8 mouse cellular contexts compared by ENCODE assay signal in the genomic region with DNA sequence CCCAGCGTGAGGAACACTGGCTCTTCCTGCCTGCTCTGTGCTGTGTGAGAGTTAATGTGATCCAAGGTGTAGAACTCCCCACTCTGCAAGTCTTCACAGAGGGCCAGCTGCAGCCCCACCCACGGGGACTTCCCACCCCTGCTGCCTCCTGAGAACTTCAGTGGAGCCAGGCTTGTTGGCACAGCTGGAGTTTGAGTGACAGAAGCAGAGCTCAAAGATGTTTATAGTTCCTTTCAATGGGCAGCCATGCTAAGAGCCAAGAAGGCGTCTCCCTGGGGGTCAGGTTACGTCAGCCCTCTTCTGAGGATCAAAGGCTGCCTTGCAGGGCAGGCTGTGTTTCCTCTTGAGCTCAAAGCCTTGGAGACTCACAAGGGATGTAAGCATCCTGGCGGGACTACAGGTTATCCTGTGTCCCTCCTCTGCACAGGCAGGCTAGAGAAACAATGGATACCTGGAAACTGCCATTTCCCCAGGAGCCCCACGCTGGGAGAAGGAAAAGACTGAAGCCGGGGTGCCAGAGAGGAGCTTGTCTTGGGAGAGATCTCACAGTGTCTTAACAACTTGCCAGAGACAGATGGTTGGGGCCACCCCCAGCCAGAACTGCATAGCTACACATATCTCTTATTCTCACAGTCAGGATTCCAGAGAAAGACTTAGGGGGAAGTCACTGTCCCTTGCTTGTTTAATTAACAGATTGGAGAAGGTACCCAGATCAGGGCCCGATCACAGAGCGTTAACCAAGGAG. TPM values are rescaled to one million over a fixed set of nuclear protein-coding genes. Genes with fewer than 3 reads are reported as not detected.
A peak's percentile ranks its signal among the peaks of the same experiment; 100 is the strongest.
DNase-seq lines count a peak whose midpoint lies in the region; ATAC-seq lines count a peak whose summit lies in the region.

No protein-coding gene starts in this region.

- H3K27ac ChIP-seq in forebrain, embryonic 15.5 days (replicated peaks): peak overlapping the region; percentile 18; the same call in 1 of the 2 replicates
- H3K27ac ChIP-seq in hindbrain, embryonic 10.5 days: peak overlapping the region; percentile 77
- peak overlapping the region; percentile 58; the same call in 1 of the 2 replicates for H3K27ac ChIP-seq in limb, embryonic 11.5 days (replicated peaks; ENCODE audit: low read depth, low read length)
- no peak overlapping the region for H3K27ac ChIP-seq in neural tube, embryonic 12.5 days

- whole genome bisulfite sequencing in forebrain, embryonic 15.5 days: 14% methylated on average over 9 of the region's 9 CpGs
- WGBS in hindbrain, embryonic 10.5 days: 9% methylated on average over 9 of the region's 9 CpGs
- WGBS in limb, embryonic 11.5 days: 21% methylated on average over 9 of the region's 9 CpGs
- WGBS in neural tube, embryonic 12.5 days: 17% methylated on average over 9 of the region's 9 CpGs

- peak; percentile 61 for DNase-seq in 3T3-L1 (ENCODE audit: low read depth, low spot score)
- DNase-seq in R1 (ENCODE audit: low read depth, low spot score): peak; percentile 74
- DNase-seq in hindbrain, embryonic 10.5 days (ENCODE audit: low spot score): peak; percentile 64
- DNase-seq in limb, embryonic 11.5 days (ENCODE audit: low spot score): peak; percentile 63
- DNase-seq in cerebellum, adult 9-11 months: no peak
- DNase-seq in cerebellum, postnatal 4 days (ENCODE audit: low spot score in 2 of 2): no peak

- no peaks in the 10 kb centered on the region for H3K9me3 ChIP-seq in forebrain, embryonic 15.5 days
- no peaks in the 10 kb centered on the region for H3K9me3 ChIP-seq in hindbrain, embryonic 10.5 days
- H3K9me3 ChIP-seq in limb, embryonic 11.5 days (ENCODE audit: control insufficient read depth, low read length): no peaks in the 10 kb centered on the region
- no peaks in the 10 kb centered on the region for H3K9me3 ChIP-seq in neural tube, embryonic 12.5 days

- H3K4me1 ChIP-seq in forebrain, embryonic 15.5 days: peaks cover 11% of the 10 kb centered on the region; the same call in 1 of the 2 replicates
- peaks cover 30% of the 10 kb centered on the region for H3K4me1 ChIP-seq in hindbrain, embryonic 10.5 days (replicated peaks)
- peaks cover 8% of the 10 kb centered on the region; the same call in 1 of the 2 replicates for H3K4me1 ChIP-seq in limb, embryonic 11.5 days (ENCODE audit: control insufficient read depth, insufficient read depth, low read length)
- H3K4me1 ChIP-seq in neural tube, embryonic 12.5 days: peaks cover 12% of the 10 kb centered on the region; the same call in 1 of the 2 replicates

- H3K4me2 ChIP-seq in forebrain, embryonic 15.5 days (replicated peaks): no peak overlapping the region
- no peak overlapping the region for H3K4me2 ChIP-seq in limb, embryonic 11.5 days (ENCODE audit: low read depth, severe bottlenecking)
- no peak overlapping the region for H3K4me2 ChIP-seq in neural tube, embryonic 12.5 days (replicated peaks)

- no peak overlapping the region for H3K9ac ChIP-seq in forebrain, embryonic 15.5 days (replicated peaks)
- no peak overlapping the region for H3K9ac ChIP-seq in limb, embryonic 11.5 days (ENCODE audit: low read length)
- H3K9ac ChIP-seq in neural tube, embryonic 12.5 days: peak overlapping the region; percentile 33; the same call in 1 of the 2 replicates

- no peak; the same call in 1 of the 2 replicates for ATAC-seq in forebrain, embryonic 15.5 days (replicated peaks)
- peak; percentile 63 for ATAC-seq in limb, embryonic 11.5 days (ENCODE audit: insufficient number of reproducible peaks, low FRiP score, low TSS enrichment, low read depth)
- no peak for ATAC-seq in neural tube, embryonic 12.5 days (ENCODE audit: low FRiP score, low read depth)

- no peaks in the 10 kb centered on the region for H3K27me3 ChIP-seq in forebrain, embryonic 15.5 days
- H3K27me3 ChIP-seq in hindbrain, embryonic 10.5 days (ENCODE audit: insufficient read depth, poor library complexity, severe bottlenecking): no peaks in the 10 kb centered on the region
- no peaks in the 10 kb centered on the region for H3K27me3 ChIP-seq in limb, embryonic 11.5 days (ENCODE audit: control insufficient read depth, insufficient read depth, low read length)
- H3K27me3 ChIP-seq in neural tube, embryonic 12.5 days (replicated peaks): no peaks in the 10 kb centered on the region

- no peak overlapping the region for H3K4me3 ChIP-seq in forebrain, embryonic 15.5 days
- peak overlapping the region; percentile 16; the same call in 1 of the 2 replicates for H3K4me3 ChIP-seq in hindbrain, embryonic 10.5 days
- no peak overlapping the region for H3K4me3 ChIP-seq in limb, embryonic 11.5 days (ENCODE audit: low read depth, low read length)
- no peak overlapping the region for H3K4me3 ChIP-seq in neural tube, embryonic 12.5 days

- no peaks in the 10 kb centered on the region for H3K36me3 ChIP-seq in forebrain, embryonic 15.5 days
- no peaks in the 10 kb centered on the region for H3K36me3 ChIP-seq in hindbrain, embryonic 10.5 days
- no peaks in the 10 kb centered on the region for H3K36me3 ChIP-seq in limb, embryonic 11.5 days (ENCODE audit: control insufficient read depth, insufficient read depth, low read length)
- no peaks in the 10 kb centered on the region for H3K36me3 ChIP-seq in neural tube, embryonic 12.5 days

RNA-seq across cellular contexts. Expression of a gene that starts 16.7 kb away (rescaled TPM):
- polyA plus RNA-seq in forebrain, embryonic 15.5 days (2015; fragmentation: Nextera tagmentation; extraction: Ambion mirVana): 0.27 TPM in 2 replicates
- 0.12 and 0.20 TPM in 2 replicates for polyA plus RNA-seq in hindbrain, embryonic 10.5 days (2016; fragmentation: Nextera tagmentation; extraction: Ambion mirVana)
- 0.15 and 0.21 TPM in 2 replicates for polyA plus RNA-seq in limb, embryonic 11.5 days (2014; fragmentation: Nextera tagmentation; extraction: Ambion mirVana)
- 0.22 and 0.71 TPM in 2 replicates for polyA plus RNA-seq in neural tube, embryonic 12.5 days (2016; fragmentation: Nextera tagmentation; extraction: Ambion mirVana)

RNA-seq across cellular contexts. Expression of a gene that starts 20.1 kb away (rescaled TPM):
- 42.2 and 42.4 TPM in 2 replicates for polyA plus RNA-seq in forebrain, embryonic 15.5 days (2015; fragmentation: Nextera tagmentation; extraction: Ambion mirVana)
- 29.3 and 30.7 TPM in 2 replicates for polyA plus RNA-seq in hindbrain, embryonic 10.5 days (2016; fragmentation: Nextera tagmentation; extraction: Ambion mirVana)
- polyA plus RNA-seq in limb, embryonic 11.5 days (2014; fragmentation: Nextera tagmentation; extraction: Ambion mirVana): 11.9 and 13.2 TPM in 2 replicates
- 33.3 and 36.4 TPM in 2 replicates for polyA plus RNA-seq in neural tube, embryonic 12.5 days (2016; fragmentation: Nextera tagmentation; extraction: Ambion mirVana)

Comparison
In these comparisons a context has a peak if more than half of its experiments do, and no peak if none do; other contexts are left out.
1. DNase-seq: peak in 3T3-L1 (single experiment), R1 (single experiment), hindbrain, embryonic 10.5 days (single experiment) and limb, embryonic 11.5 days (single experiment); none in cerebellum, adult 9-11 months (single experiment) and cerebellum, postnatal 4 days (0 of 2).